Mouse (Mus musculus): ENCODE measurements around the gene Lrrc8a. TPM values are rescaled to one million over a fixed set of nuclear protein-coding genes. Genes with fewer than 3 reads are reported as not detected.

Lrrc8a gene
- polyA plus RNA-seq, 1 experiment: 18.9 TPM

- H3K4me3 ChIP-seq (ENCODE audit: insufficient read depth, low read length): no peak overlapping the region
- H3K27ac ChIP-seq (ENCODE audit: insufficient read depth, low read depth, low read length): no peak overlapping the region
- H3K4me1 ChIP-seq (ENCODE audit: control insufficient read depth, insufficient read depth, low read length): peaks cover 10% of the 10 kb centered on the region
- no peak for TF ChIP-seq CTCF (IDR thresholded peaks at IDR 0.05; ENCODE audit: low read depth, low read length)
Measured at GRCm38 (mm10) chr2:30207401-30207800, 30.1 kb upstream of the Lrrc8a start.

GRCm38 (mm10) chr2:30207886-30208285 lies 29.6 kb upstream of the Lrrc8a start:
- Histone ChIP-seq H3K27ac (ENCODE audit: insufficient read depth, low read depth, low read length) (no peak overlapping the region), H3K4me1 (ENCODE audit: control insufficient read depth, insufficient read depth, low read length) (peaks cover 15% of the 10 kb centered on the region), H3K4me3 (ENCODE audit: insufficient read depth, low read length) (no peak overlapping the region)
- TF ChIP-seq POLR2A (IDR thresholded peaks at IDR 0.05; ENCODE audit: borderline replicate concordance, low read depth, low read length) (no peak), CTCF (IDR thresholded peaks at IDR 0.05; ENCODE audit: low read depth, low read length) (no peak)

GRCm38 (mm10) chr2:30211408-30212168 lies 25.9 kb upstream of the Lrrc8a start:
- Histone ChIP-seq H3K27ac (ENCODE audit: insufficient read depth, low read depth, low read length) (no peak overlapping the region), H3K4me1 (ENCODE audit: control insufficient read depth, insufficient read depth, low read length) (peaks cover 26% of the 10 kb centered on the region), H3K4me3 (ENCODE audit: insufficient read depth, low read length) (no peak overlapping the region)
- TF ChIP-seq CTCF (IDR thresholded peaks at IDR 0.05; ENCODE audit: low read depth, low read length) (no peak), POLR2A (IDR thresholded peaks at IDR 0.05; ENCODE audit: borderline replicate concordance, low read depth, low read length) (no peak)

GRCm38 (mm10) chr2:30212169-30212545 lies 25.4 kb upstream of the Lrrc8a start:
- no peak for TF ChIP-seq CTCF (IDR thresholded peaks at IDR 0.05; ENCODE audit: low read depth, low read length)
- no peak for TF ChIP-seq POLR2A (IDR thresholded peaks at IDR 0.05; ENCODE audit: borderline replicate concordance, low read depth, low read length)
- H3K4me3 ChIP-seq (ENCODE audit: insufficient read depth, low read length): no peak overlapping the region
- peaks cover 25% of the 10 kb centered on the region for H3K4me1 ChIP-seq (ENCODE audit: control insufficient read depth, insufficient read depth, low read length)
- H3K27ac ChIP-seq (ENCODE audit: insufficient read depth, low read depth, low read length): no peak overlapping the region

GRCm38 (mm10) chr2:30212951-30213350 lies 24.6 kb upstream of the Lrrc8a start:
- no peak for TF ChIP-seq POLR2A (IDR thresholded peaks at IDR 0.05; ENCODE audit: borderline replicate concordance, low read depth, low read length)
- TF ChIP-seq CTCF (IDR thresholded peaks at IDR 0.05; ENCODE audit: low read depth, low read length): no peak
- H3K27ac ChIP-seq (ENCODE audit: insufficient read depth, low read depth, low read length): peak overlapping the region; percentile 75
- no peak overlapping the region for H3K4me3 ChIP-seq (ENCODE audit: insufficient read depth, low read length)

GRCm38 (mm10) chr2:30214745-30215144 lies 22.8 kb upstream of the Lrrc8a start:
- no peak overlapping the region for H3K4me3 ChIP-seq (ENCODE audit: insufficient read depth, low read length)
- peak overlapping the region; percentile 62 for H3K27ac ChIP-seq (ENCODE audit: insufficient read depth, low read depth, low read length)
- peaks cover 25% of the 10 kb centered on the region for H3K4me1 ChIP-seq (ENCODE audit: control insufficient read depth, insufficient read depth, low read length)
- TF ChIP-seq CTCF (IDR thresholded peaks at IDR 0.05; ENCODE audit: low read depth, low read length) (no peak), POLR2A (IDR thresholded peaks at IDR 0.05; ENCODE audit: borderline replicate concordance, low read depth, low read length) (no peak)

More at GRCm38 (mm10) chr2:30212951-30213350, 24.6 kb upstream of the Lrrc8a start:
- H3K4me1 ChIP-seq (ENCODE audit: control insufficient read depth, insufficient read depth, low read length): peaks cover 25% of the 10 kb centered on the region

- Histone ChIP-seq H3K27ac (ENCODE audit: insufficient read depth, low read depth, low read length) (peak overlapping the region; percentile 62), H3K4me3 (ENCODE audit: insufficient read depth, low read length) (no peak overlapping the region), H3K4me1 (ENCODE audit: control insufficient read depth, insufficient read depth, low read length) (peaks cover 25% of the 10 kb centered on the region)
- TF ChIP-seq CTCF (IDR thresholded peaks at IDR 0.05; ENCODE audit: low read depth, low read length) (no peak), POLR2A (IDR thresholded peaks at IDR 0.05; ENCODE audit: borderline replicate concordance, low read depth, low read length) (no peak)
Measured at GRCm38 (mm10) chr2:30215493-30215892, 22.0 kb upstream of the Lrrc8a start.

GRCm38 (mm10) chr2:30216293-30216692 lies 21.2 kb upstream of the Lrrc8a start:
- no peak overlapping the region for H3K4me3 ChIP-seq (ENCODE audit: insufficient read depth, low read length)
- no peak for TF ChIP-seq POLR2A (IDR thresholded peaks at IDR 0.05; ENCODE audit: borderline replicate concordance, low read depth, low read length)
- TF ChIP-seq CTCF (IDR thresholded peaks at IDR 0.05; ENCODE audit: low read depth, low read length): no peak
- peaks cover 24% of the 10 kb centered on the region for H3K4me1 ChIP-seq (ENCODE audit: control insufficient read depth, insufficient read depth, low read length)
- no peak overlapping the region for H3K27ac ChIP-seq (ENCODE audit: insufficient read depth, low read depth, low read length)

GRCm38 (mm10) chr2:30235593-30235992 lies 1.9 kb upstream of the Lrrc8a start:
- H3K4me3 ChIP-seq (ENCODE audit: insufficient read depth, low read length): no peak overlapping the region
- no peak overlapping the region for H3K27ac ChIP-seq (ENCODE audit: insufficient read depth, low read depth, low read length)
- TF ChIP-seq POLR2A (IDR thresholded peaks at IDR 0.05; ENCODE audit: borderline replicate concordance, low read depth, low read length) (no peak), CTCF (IDR thresholded peaks at IDR 0.05; ENCODE audit: low read depth, low read length) (no peak)
- H3K4me1 ChIP-seq (ENCODE audit: control insufficient read depth, insufficient read depth, low read length): peaks cover 9% of the 10 kb centered on the region

- H3K4me1 ChIP-seq (ENCODE audit: control insufficient read depth, insufficient read depth, low read length): peaks cover 9% of the 10 kb centered on the region
- no peak for TF ChIP-seq POLR2A (IDR thresholded peaks at IDR 0.05; ENCODE audit: borderline replicate concordance, low read depth, low read length)
- TF ChIP-seq CTCF (IDR thresholded peaks at IDR 0.05; ENCODE audit: low read depth, low read length): no peak
- peak overlapping the region; percentile 36 for H3K27ac ChIP-seq (ENCODE audit: insufficient read depth, low read depth, low read length)
Measured at GRCm38 (mm10) chr2:30236426-30237198, 903 bp upstream of the Lrrc8a start.

More at GRCm38 (mm10) chr2:30236426-30237198, 903 bp upstream of the Lrrc8a start:
- H3K4me3 ChIP-seq (ENCODE audit: insufficient read depth, low read length): peak overlapping the region; percentile 86
